Mouse (Mus musculus) ovary, adult 18-20 months (tissue): ENCODE results near the gene Khsrp.

Experiments
- DNase-seq: peaks from one replicate; pipeline ENCODE4 v3.0.0; 2022; ENCODE audit warnings: low spot score, mixed read lengths

Khsrp gene

DNA sequence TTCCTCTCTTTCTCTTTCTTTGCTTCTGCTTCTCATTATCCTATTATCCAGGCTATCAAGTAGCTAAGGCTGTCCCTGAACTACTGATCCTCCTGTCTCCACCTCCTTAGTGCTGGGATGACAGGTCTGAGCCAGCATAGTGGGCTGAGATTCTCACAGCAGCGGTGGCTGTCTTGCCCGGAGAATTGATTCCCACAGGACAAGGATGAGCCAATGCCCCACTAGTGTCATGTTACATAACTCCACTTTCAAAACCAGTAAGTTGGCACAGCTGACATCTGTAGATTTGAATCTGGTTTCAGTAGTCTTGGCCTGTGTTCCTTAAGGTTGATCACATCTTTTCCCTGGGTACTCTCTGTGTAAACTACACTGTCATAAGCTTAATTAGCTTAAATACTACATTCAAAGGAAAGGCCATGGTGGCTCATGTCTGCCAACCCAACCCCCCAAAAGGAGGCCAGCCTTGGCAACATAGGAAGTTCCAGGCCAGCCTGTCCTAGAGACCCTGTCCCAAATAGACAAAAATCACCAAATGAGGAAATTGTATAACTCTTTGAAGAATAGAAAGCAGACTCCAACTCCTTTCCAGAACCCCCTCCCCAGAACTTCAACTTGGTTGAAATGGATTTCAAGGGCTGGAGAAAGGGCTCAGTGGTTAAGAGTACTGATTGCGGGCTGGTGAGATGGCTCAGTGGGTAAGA, 45.1 kb downstream of the Khsrp start:
- peak; percentile 0 for DNase-seq

DNA sequence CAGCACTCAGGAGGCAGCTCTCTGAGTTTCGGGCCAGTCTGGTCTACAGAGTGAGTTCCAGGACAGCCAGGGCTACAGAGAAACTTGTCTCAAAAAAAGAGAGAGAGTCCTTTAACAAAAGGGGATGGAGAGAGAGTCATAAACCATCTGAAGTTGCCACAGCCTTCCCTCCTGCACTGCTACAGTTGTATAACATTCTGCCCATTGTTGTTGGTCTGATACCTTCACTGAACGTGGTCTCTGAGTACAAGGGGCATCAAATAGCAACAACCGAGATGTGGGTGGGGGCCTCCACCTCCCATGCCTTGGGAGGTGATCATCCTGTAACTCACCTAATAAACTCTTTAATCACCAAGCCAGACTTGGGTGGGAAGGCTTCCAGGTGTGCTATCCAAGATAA, 45.7 kb downstream of the Khsrp start:
- DNase-seq = no peak

GRCm38 (mm10) chr17:56984886-56985285, 46.4 kb downstream of the Khsrp start:
- no peak for DNase-seq

DNA sequence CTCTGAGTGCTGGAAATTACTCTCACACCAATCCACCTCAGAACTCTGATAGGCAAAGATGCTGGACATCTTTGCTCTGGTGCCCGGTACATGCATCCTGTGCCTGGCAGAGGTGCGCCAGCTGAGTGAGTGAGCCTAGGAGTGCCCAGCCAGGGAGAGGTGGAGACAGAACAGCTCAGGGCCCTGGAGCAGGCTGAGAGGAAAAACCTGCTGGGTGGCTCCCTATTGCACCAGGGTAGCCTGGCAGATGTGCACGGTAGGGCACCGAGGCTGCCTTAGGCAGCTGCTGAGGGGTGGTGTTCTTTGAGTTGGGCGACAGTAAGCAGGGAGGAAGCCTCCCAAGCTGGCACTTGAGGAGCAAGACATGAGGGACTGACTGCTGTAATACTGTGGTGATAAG, 49.3 kb downstream of the Khsrp start, which contains the start of gene Acer1:
Acer1 (minus strand) TSS at position 114 of the 400 bp plus-strand sequence.
- DNase-seq = no peak

- no peak for DNase-seq
These were observed 50.3 kb downstream of the Khsrp start for GRCm38 (mm10) chr17:56981049-56981448.

GRCm38 (mm10) chr17:56979524-56979923, 51.8 kb downstream of the Khsrp start:
- DNase-seq = no peak

DNA sequence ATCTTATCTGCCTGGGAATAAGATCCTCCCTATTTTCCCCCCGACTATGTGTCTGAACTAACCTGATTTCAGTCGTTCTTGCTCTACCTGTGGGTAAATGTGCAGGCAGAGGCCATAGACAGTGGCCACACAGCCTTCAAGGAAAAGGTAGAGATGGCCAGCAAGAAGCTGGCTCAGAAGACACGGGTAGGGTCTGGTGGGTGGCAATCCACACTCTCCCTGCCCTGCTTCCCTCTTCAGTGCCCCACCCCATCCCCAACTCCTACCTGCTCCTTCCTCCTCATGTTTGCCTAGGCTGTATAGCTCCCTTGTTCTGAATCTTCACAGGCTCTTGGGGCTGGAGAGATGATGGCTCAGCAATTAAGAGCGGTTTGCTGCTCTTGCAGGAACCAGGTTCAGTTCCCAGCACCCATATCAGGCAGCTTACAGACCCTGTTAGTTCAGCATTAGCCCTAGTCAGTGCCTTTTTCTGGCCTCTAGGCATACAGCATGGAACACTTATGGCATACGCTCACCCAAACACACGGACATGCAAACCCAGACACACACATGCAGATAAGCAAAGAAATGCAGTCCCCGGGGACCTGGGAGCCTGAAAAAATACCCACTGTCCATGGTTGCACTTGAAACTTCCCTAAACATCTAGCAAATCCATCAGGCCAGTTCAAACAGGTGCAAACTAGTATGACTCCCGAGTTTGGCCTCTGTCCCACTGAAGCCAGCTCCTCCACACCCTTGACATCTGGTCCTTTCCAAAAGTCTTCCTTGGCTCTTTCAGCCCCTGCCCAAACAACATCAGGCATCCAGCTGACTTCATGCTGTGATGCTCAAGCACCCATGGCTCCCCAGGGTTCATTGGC, 54.6 kb downstream of the Khsrp start:
- DNase-seq = no peak

- DNase-seq = no peak
These were observed 55.9 kb downstream of the Khsrp start for GRCm38 (mm10) chr17:56975391-56975790.

DNA sequence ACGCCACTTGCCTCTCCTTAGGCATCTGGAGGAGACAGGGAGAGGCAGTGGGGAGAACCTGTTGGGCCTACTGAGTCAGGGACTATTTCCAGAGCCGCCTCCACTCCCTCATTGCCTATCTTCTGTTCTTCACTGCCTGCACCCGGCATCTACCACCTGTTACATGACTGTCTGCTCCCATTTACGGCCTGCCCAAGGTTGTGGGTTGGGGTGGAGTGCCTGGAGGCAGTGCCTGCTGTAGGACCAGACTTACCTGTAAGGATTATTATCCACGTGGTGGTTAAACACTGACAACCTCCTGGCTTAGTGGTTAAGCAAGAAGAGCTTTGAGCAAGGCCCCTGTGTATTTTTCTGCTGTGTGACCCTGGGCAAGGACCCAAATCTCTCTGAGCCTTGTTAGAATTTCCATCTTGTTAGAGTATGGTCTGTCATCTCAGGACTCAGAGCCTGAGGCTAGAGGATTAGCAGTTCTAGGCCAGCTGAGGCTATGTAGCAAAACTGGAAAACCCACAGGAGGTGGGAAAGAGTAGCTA, 56.5 kb downstream of the Khsrp start:
- no peak for DNase-seq

GRCm38 (mm10) chr17:56973956-56974707, 57.2 kb downstream of the Khsrp start:
- no peak for DNase-seq
